Mouse (Mus musculus) kidney, adult 2 months (tissue): ENCODE data around the gene Atp1b2.

ENCODE experiments used
- CTCF ChIP-seq: fragments of 200-500 bp; conservative IDR thresholded peaks from 2 replicates; pipeline ENCODE4 v1.5.1; 2011; ENCODE audit warnings: low read depth, mild to moderate bottlenecking, control low read depth, low read length, moderate library complexity, mixed read lengths; ENCODE audit not compliant: insufficient read depth, insufficient read length
- POLR2A ChIP-seq: fragments of 200-500 bp; IDR thresholded peaks from one replicate; pipeline ENCODE4 v1.6.1; 2011; ENCODE audit warnings: low read depth, low read length, control low read depth

GRCm38 (mm10) chr11:69606491-69606795, 701 bp upstream of the Atp1b2 start:
- no peak for TF ChIP-seq CTCF
- no peak for TF ChIP-seq POLR2A
